Mouse (Mus musculus): ENCODE measurements at regions not wholly inside any gene's neighbourhood (a gene's known extent, or its start where the extent isn't known, plus 50 kb on each side); places are given as distances from the start of the nearest gene placed in this dataset.

DNA sequence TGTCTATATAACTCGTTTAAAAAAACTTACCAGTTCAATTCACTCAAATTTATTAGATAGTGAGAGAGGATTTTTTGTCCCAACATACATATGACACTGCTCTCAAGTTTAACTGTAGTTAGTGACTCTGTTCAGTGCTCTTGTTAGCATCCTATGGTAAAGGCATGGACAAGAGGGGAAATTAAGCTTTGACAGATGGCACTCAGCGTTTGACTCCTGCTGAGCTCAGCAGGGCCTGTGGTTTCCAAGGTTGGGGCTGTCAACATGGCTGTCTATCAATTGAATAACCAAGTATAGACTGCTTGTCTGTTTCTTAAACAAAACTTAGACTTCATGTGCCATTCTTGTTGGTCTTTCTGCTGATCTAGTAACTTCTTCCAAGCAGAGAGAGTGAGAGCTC lies 122.9 kb upstream of the Efemp1 start:
- no peak for TF ChIP-seq CTCF (IDR thresholded peaks at IDR 0.05)
- H3K4me3 ChIP-seq (ENCODE audit: low read depth, low read length), result no peak overlapping the region
- no peak overlapping the region for H3K9ac ChIP-seq (replicated peaks; ENCODE audit: low read length, poor library complexity, severe bottlenecking)
- H3K4me1 ChIP-seq (ENCODE audit: insufficient read depth, low read length), result no peaks in the 10 kb centered on the region; the same call in 1 of the 2 replicates
- no peaks in the 10 kb centered on the region for H3K9me3 ChIP-seq (ENCODE audit: low read length)
- no peaks in the 10 kb centered on the region for H3K36me3 ChIP-seq (ENCODE audit: insufficient read depth, low read length)
- H3K27ac ChIP-seq (ENCODE audit: low read depth, low read length), result no peak overlapping the region
- H3K4me2 ChIP-seq (ENCODE audit: low read depth, low read length, poor library complexity, severe bottlenecking), result no peak overlapping the region
- no peaks in the 10 kb centered on the region for H3K27me3 ChIP-seq (ENCODE audit: insufficient read depth, low read length)
- WGBS, result 38% methylated on average over 2 of the region's 2 CpGs
- ATAC-seq (ENCODE audit: low FRiP score), result no peak
- DNase-seq (ENCODE audit: low spot score), result peak; percentile 38

DNA sequence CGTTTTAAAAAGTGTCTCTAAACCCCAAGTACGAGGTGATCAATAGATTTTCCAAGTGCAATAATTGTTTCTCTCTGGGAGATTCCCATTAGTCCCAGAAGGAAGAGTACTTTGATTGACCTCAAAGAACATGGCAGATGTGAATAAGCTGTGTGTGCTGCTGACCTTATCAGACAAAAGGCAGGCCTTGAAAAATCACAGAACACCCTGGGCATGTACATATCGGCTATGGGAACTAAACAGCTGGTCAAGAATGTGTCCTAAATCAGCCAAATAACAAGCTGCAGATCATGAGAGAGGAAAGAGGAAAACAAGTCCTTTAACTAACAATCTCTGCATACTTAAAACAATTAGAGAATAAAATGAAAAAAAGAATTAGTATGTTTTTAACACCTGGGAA lies 125.4 kb upstream of the Ccdc85a start:
- H3K36me3 ChIP-seq (ENCODE audit: insufficient read depth, low read length), result no peaks in the 10 kb centered on the region
- no peak overlapping the region for H3K9ac ChIP-seq (replicated peaks; ENCODE audit: low read length, poor library complexity, severe bottlenecking)
- TF ChIP-seq CTCF (IDR thresholded peaks at IDR 0.05), result no peak
- 81% methylated on average over 3 of the region's 3 CpGs for WGBS
- no peak for ATAC-seq (ENCODE audit: low FRiP score)
- no peaks in the 10 kb centered on the region for H3K4me1 ChIP-seq (ENCODE audit: insufficient read depth, low read length)
- H3K4me2 ChIP-seq (ENCODE audit: low read depth, low read length, poor library complexity, severe bottlenecking), result no peak overlapping the region
- no peak overlapping the region for H3K4me3 ChIP-seq (ENCODE audit: low read depth, low read length)
- no peak for DNase-seq (ENCODE audit: low spot score)
- no peaks in the 10 kb centered on the region for H3K27me3 ChIP-seq (ENCODE audit: insufficient read depth, low read length)
- no peak overlapping the region for H3K27ac ChIP-seq (ENCODE audit: low read depth, low read length)
- no peaks in the 10 kb centered on the region for H3K9me3 ChIP-seq (ENCODE audit: low read length)

DNA sequence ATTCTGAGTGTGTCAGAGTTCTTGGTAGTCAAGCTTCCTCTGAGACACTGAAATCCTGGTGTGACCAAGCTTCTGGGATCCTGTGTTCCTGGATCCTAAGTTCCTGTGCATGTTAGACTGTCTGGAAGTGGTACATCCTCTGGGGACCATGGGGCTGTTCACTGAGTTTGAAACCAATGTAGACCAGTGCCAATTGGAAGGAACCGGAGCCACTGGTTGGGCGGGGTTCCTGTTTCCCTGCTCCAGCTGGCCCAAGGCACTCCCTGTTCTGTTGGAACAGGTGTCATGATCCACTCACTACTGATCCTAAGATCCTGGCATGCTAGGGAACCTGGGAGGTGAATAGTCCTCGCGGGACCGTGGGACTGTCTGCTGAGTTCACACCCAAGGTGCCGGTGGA lies 124.3 kb upstream of the Ccdc85a start:
- no peak overlapping the region for H3K4me3 ChIP-seq (ENCODE audit: low read depth, low read length)
- H3K27ac ChIP-seq (ENCODE audit: low read depth, low read length), result no peak overlapping the region
- no peaks in the 10 kb centered on the region for H3K36me3 ChIP-seq (ENCODE audit: insufficient read depth, low read length)
- WGBS, result 97% methylated on average over 6 of the region's 6 CpGs
- H3K4me2 ChIP-seq (ENCODE audit: low read depth, low read length, poor library complexity, severe bottlenecking), result no peak overlapping the region
- no peaks in the 10 kb centered on the region for H3K27me3 ChIP-seq (ENCODE audit: insufficient read depth, low read length)
- no peak for ATAC-seq (ENCODE audit: low FRiP score)
- no peaks in the 10 kb centered on the region for H3K4me1 ChIP-seq (ENCODE audit: insufficient read depth, low read length)
- no peak for DNase-seq (ENCODE audit: low spot score)
- TF ChIP-seq CTCF (IDR thresholded peaks at IDR 0.05), result no peak
- no peak overlapping the region for H3K9ac ChIP-seq (replicated peaks; ENCODE audit: low read length, poor library complexity, severe bottlenecking)
- no peaks in the 10 kb centered on the region for H3K9me3 ChIP-seq (ENCODE audit: low read length)

DNA sequence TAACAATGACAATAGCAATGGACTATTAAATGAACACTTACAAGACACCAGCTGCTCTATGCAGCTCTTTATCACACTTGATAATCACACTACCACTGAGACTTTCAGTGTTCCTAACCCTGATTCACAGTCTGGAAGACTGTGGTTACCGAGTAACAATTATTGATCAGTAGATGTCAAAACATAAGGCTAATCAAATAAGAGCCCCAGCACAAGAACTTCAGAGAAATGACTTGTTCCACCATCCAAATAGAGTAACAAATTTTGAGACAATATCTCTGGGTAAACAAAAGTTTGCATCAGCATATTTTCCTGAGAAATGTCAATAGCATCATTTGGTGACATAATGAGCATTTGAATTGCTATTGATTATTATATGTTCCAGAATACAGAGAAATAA lies 118.3 kb upstream of the Ccdc85a start:
- H3K4me1 ChIP-seq (ENCODE audit: insufficient read depth, low read length), result no peaks in the 10 kb centered on the region
- no peaks in the 10 kb centered on the region for H3K36me3 ChIP-seq (ENCODE audit: insufficient read depth, low read length)
- WGBS, result 77% methylated on average over 1 of the region's 1 CpGs
- H3K9ac ChIP-seq (replicated peaks; ENCODE audit: low read length, poor library complexity, severe bottlenecking), result no peak overlapping the region
- no peak overlapping the region for H3K4me2 ChIP-seq (ENCODE audit: low read depth, low read length, poor library complexity, severe bottlenecking)
- H3K27me3 ChIP-seq (ENCODE audit: insufficient read depth, low read length), result no peaks in the 10 kb centered on the region
- H3K9me3 ChIP-seq (ENCODE audit: low read length), result no peaks in the 10 kb centered on the region
- no peak overlapping the region for H3K4me3 ChIP-seq (ENCODE audit: low read depth, low read length)
- no peak for ATAC-seq (ENCODE audit: low FRiP score)
- no peak overlapping the region for H3K27ac ChIP-seq (ENCODE audit: low read depth, low read length)
- no peak for DNase-seq (ENCODE audit: low spot score)
- TF ChIP-seq CTCF (IDR thresholded peaks at IDR 0.05), result no peak

DNA sequence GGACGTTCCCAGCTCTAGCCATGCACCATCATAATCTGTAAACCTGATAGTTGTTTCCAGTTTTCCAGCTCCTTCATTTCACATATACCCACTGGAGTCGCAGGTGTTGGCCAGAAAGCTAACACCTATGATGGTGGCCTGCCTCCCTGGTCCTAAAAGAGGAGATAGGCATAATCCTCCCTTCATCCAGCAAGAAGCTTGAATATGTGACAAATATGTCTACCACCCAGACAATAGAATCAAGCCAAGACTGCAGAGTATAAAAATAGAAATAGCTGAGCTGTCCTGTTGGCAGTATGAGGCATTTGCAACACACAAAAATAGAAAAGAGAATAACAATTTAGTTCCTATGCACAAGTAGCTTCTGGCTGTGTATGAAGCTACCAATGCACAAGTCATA lies 117.3 kb upstream of the Ccdc85a start:
- WGBS, result 87% methylated on average over 2 of the region's 2 CpGs
- ATAC-seq (ENCODE audit: low FRiP score) (no peak), DNase-seq (ENCODE audit: low spot score) (no peak)
- Histone ChIP-seq H3K4me2 (ENCODE audit: low read depth, low read length, poor library complexity, severe bottlenecking) (no peak overlapping the region), H3K4me1 (ENCODE audit: insufficient read depth, low read length) (no peaks in the 10 kb centered on the region), H3K27me3 (ENCODE audit: insufficient read depth, low read length) (no peaks in the 10 kb centered on the region), H3K9me3 (ENCODE audit: low read length) (no peaks in the 10 kb centered on the region), H3K27ac (ENCODE audit: low read depth, low read length) (no peak overlapping the region), H3K4me3 (ENCODE audit: low read depth, low read length) (no peak overlapping the region), H3K36me3 (ENCODE audit: insufficient read depth, low read length) (no peaks in the 10 kb centered on the region), H3K9ac (replicated peaks; ENCODE audit: low read length, poor library complexity, severe bottlenecking) (no peak overlapping the region)
- no peak for TF ChIP-seq CTCF (IDR thresholded peaks at IDR 0.05)

DNA sequence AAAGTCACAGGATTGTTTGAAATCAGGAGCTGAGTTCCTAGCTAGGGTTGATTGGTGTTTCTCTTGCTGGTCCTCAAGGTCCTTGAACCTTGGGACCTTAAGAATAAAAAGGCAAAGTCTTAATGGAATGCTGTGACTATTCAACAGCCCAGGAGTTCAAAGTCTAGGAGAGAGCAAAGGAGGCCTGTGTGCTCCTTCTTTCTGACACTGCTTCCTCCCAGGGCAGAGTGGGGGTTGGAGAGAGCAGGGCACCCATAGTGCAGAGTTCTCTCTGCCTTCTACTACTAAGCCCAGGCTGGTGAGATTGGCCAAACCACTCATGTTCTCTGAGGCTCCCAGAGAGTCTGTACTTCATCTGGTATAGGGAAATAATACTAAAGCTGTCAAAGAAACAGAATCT lies 115.6 kb upstream of the Ccdc85a start:
- DNase-seq (ENCODE audit: low spot score) (no peak), ATAC-seq (ENCODE audit: low FRiP score) (no peak)
- Histone ChIP-seq H3K27ac (ENCODE audit: low read depth, low read length) (no peak overlapping the region), H3K4me3 (ENCODE audit: low read depth, low read length) (no peak overlapping the region), H3K9me3 (ENCODE audit: low read length) (no peaks in the 10 kb centered on the region), H3K36me3 (ENCODE audit: insufficient read depth, low read length) (no peaks in the 10 kb centered on the region), H3K27me3 (ENCODE audit: insufficient read depth, low read length) (no peaks in the 10 kb centered on the region), H3K9ac (replicated peaks; ENCODE audit: low read length, poor library complexity, severe bottlenecking) (no peak overlapping the region), H3K4me1 (ENCODE audit: insufficient read depth, low read length) (no peaks in the 10 kb centered on the region), H3K4me2 (ENCODE audit: low read depth, low read length, poor library complexity, severe bottlenecking) (no peak overlapping the region)
- no peak for TF ChIP-seq CTCF (IDR thresholded peaks at IDR 0.05)
